Mouse (Mus musculus) forebrain, embryonic 11.5 days (tissue): Measurements from ENCODE around the gene Gramd2. TPM values are rescaled to one million over a fixed set of nuclear protein-coding genes. Genes with fewer than 3 reads are reported as not detected.

Experiments used
- ATAC-seq: fragments of 200-750 bp; cut with Nextera tagmentation; replicated peaks from 2 replicates; pipeline ENCODE4 v1.8.0; 2017; ENCODE audit warnings: moderate TSS enrichment; ENCODE audit not compliant: low FRiP score
- DNase-seq: peaks from one replicate; pipeline ENCODE4 v3.0.0-alpha.2; 2017; ENCODE audit warnings: low spot score
- H3K27ac ChIP-seq: fragments of 300-500 bp; sonication (generic); 2 replicates; pipeline ENCODE4 v1.5.1; 2014; ENCODE audit warnings: low read depth, low read length
- H3K27me3 ChIP-seq: fragments of 300-500 bp; sonication (generic); 2 replicates; pipeline ENCODE4 v1.6.1; 2014; ENCODE audit warnings: mild to moderate bottlenecking, low read length, mixed read lengths; ENCODE audit not compliant: control insufficient read depth, insufficient read depth
- H3K36me3 ChIP-seq: fragments of 300-500 bp; sonication (generic); 2 replicates; pipeline ENCODE4 v1.6.1; 2014; ENCODE audit warnings: mild to moderate bottlenecking, low read length, moderate library complexity, mixed read lengths; ENCODE audit not compliant: control insufficient read depth, insufficient read depth
- H3K4me1 ChIP-seq: fragments of 300-500 bp; sonication (generic); replicated peaks from 2 replicates; pipeline ENCODE4 v1.6.1; 2014; ENCODE audit warnings: low read length, mixed read lengths; ENCODE audit not compliant: control insufficient read depth, insufficient read depth
- H3K4me2 ChIP-seq: fragments of 300-500 bp; sonication (generic); 2 replicates; pipeline ENCODE4 v1.6.1; 2014; ENCODE audit warnings: low read depth, mild to moderate bottlenecking, low read length, moderate library complexity, mixed read lengths; ENCODE audit not compliant: severe bottlenecking
- H3K4me3 ChIP-seq: fragments of 300-500 bp; sonication (generic); 2 replicates; pipeline ENCODE4 v1.5.1; 2014; ENCODE audit warnings: low read depth, low read length
- H3K9ac ChIP-seq: fragments of 300-500 bp; sonication (generic); 2 replicates; pipeline ENCODE4 v1.6.1; 2014; ENCODE audit warnings: low read length
- H3K9me3 ChIP-seq: fragments of 300-500 bp; sonication (generic); 2 replicates; pipeline ENCODE4 v1.6.1; 2016; ENCODE audit warnings: low read length, mixed read lengths; ENCODE audit not compliant: control insufficient read depth
- WGBS: fragments of 180-500 bp; shearing (Covaris S2); extraction: QIAGEN DNeasy Blood & Tissue Kit; methylation state at CpG from one replicate; pipeline ENCODE4 v1.1.7; 2014; 5-methylcytosine and 5-hydroxymethylcytosine counted together
- polyA plus RNA-seq: library from polyadenylated mRNA; unstranded; fragments of >200 nt; fragmentation: Nextera tagmentation; extraction: Ambion mirVana; gene quantifications from 2 replicates; pipeline ENCODE4 v1.2.1, GENCODE M21; 2014

Gramd2 gene
- polyA plus RNA-seq, 1 experiment from 2014 or later: 0.48 TPM

DNA sequence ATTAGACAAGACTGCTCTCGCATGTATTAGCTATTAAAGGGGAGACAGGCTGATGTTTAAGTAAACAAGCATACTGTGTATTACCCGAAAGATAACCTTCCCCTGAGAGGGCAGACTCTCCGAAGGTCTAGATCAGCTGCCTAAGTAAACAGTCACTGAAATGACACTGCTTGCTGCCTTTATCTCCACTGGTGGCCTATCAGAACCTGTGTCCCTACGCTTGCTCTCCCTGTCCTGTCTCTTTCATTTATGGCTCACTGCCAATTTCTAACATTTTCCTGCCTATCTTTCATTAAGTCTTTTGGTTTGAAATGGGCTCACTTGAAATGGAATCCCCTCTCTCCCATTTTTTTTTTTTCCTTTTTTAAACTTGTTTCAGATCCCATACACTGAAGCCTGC is 55.5 kb downstream of the Gramd2 start:
- H3K27me3 ChIP-seq: no peaks in the 10 kb centered on the region
- no peaks in the 10 kb centered on the region for H3K4me1 ChIP-seq
- no peak overlapping the region for H3K4me3 ChIP-seq
- H3K9me3 ChIP-seq: no peaks in the 10 kb centered on the region
- no peak overlapping the region for H3K4me2 ChIP-seq
- ATAC-seq (no peak), DNase-seq (no peak)
- no peak overlapping the region for H3K27ac ChIP-seq
- 84% methylated on average over 4 of the region's 4 CpGs for WGBS
- no peak overlapping the region for H3K9ac ChIP-seq
- H3K36me3 ChIP-seq: no peaks in the 10 kb centered on the region

DNA sequence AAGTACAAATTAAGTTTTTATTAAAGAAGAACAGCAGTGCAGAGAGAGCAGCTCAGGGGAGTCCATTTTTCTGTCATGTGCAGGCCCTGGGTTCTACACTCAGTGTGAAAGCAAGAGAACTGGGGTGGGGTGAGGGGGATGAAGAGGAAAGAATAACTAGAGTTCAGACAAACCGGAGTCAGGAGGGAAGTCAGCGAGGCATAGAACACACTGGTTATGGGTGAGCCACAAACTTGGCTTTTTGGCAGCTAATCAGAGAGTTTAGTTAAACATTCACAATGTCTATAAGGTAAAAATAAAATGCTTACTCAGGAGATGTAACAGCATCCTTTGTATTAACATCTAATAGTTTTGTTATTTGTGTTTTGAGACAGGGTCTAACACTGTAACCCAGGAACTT is 60.6 kb downstream of the Gramd2 start:
- ATAC-seq: no peak
- H3K4me2 ChIP-seq: no peak overlapping the region
- H3K27ac ChIP-seq: no peak overlapping the region
- 94% methylated on average over 2 of the region's 2 CpGs for WGBS
- no peaks in the 10 kb centered on the region for H3K4me1 ChIP-seq
- no peak overlapping the region for H3K4me3 ChIP-seq
- no peak overlapping the region for H3K9ac ChIP-seq
- no peak for DNase-seq
- no peaks in the 10 kb centered on the region for H3K36me3 ChIP-seq
- no peaks in the 10 kb centered on the region for H3K27me3 ChIP-seq
- H3K9me3 ChIP-seq: no peaks in the 10 kb centered on the region

- Histone ChIP-seq H3K4me3 (no peak overlapping the region), H3K36me3 (no peaks in the 10 kb centered on the region), H3K9me3 (no peaks in the 10 kb centered on the region), H3K4me1 (no peaks in the 10 kb centered on the region), H3K27me3 (no peaks in the 10 kb centered on the region), H3K4me2 (no peak overlapping the region), H3K9ac (no peak overlapping the region), H3K27ac (no peak overlapping the region)
- WGBS: 90% methylated on average over 3 of the region's 3 CpGs
- ATAC-seq (no peak), DNase-seq (no peak)
These were observed 64.0 kb downstream of the Gramd2 start for GRCm38 (mm10) chr9:59743903-59744302.

DNA sequence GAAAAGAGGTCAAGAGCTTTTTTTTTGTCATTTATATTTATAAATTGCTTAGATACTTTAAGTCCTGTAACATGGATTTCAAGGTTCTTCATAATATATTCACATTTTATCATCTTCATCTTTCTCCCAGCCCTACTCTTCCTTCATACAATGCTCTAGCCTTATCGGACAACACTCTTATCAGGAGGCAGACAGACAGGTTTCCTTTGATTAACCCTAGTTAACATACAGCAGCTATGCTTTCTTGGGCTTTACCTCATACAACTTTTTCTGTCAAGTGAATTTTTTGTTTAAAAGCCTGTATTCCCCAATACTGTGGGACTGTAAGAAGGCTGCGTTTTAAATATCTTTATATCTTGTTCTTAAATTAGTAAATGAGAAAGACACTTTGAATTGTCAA is 68.4 kb downstream of the Gramd2 start:
- H3K9me3 ChIP-seq: no peaks in the 10 kb centered on the region
- no peak overlapping the region for H3K4me2 ChIP-seq
- peaks cover 3% of the 10 kb centered on the region; the same call in 1 of the 2 replicates for H3K4me1 ChIP-seq
- no peak overlapping the region for H3K4me3 ChIP-seq
- H3K9ac ChIP-seq: no peak overlapping the region
- no peaks in the 10 kb centered on the region for H3K27me3 ChIP-seq
- DNase-seq (no peak), ATAC-seq (no peak)
- WGBS: 94% methylated on average over 2 of the region's 2 CpGs
- H3K27ac ChIP-seq: no peak overlapping the region
- no peaks in the 10 kb centered on the region for H3K36me3 ChIP-seq

GRCm38 (mm10) chr9:59748969-59749368 is 69.0 kb downstream of the Gramd2 start:
- Histone ChIP-seq H3K4me1 (peaks cover 3% of the 10 kb centered on the region; the same call in 1 of the 2 replicates), H3K27me3 (no peaks in the 10 kb centered on the region), H3K27ac (no peak overlapping the region), H3K4me3 (no peak overlapping the region), H3K9ac (no peak overlapping the region), H3K4me2 (no peak overlapping the region), H3K36me3 (no peaks in the 10 kb centered on the region), H3K9me3 (no peaks in the 10 kb centered on the region)
- ATAC-seq (no peak), DNase-seq (no peak)
- WGBS: 94% methylated on average over 11 of the region's 11 CpGs

DNA sequence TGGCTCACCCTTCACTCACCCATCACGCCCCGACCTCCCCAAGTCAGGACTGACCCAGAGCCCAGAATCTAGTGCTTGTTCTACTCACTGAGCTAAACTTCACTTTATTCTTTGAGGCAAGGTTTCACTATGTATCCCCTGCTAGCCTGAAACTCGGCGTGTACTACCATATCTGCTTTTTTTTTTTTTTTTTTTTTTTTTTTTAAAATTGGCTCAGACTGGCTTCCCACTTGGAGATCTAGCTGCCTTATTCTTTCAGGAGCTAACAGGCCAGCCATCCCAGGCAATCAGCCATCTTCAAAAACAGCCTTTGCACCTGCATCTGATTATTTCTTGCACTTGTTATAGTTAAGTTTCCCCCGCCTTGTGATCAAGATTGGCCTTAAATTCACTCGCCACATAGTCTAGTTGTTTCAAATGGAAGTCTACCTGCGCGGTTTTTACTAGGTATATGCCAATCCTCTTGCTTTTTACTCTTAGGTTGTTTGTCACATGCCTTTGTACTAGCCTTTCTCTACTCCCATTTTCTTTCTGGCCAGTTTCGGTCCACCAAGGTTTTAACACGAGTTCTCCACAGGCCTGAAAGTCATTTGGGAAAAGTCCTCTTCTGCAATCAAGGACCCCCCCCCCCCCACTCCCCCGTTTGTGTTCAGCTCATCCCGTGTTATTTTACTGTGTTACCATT is 69.8 kb downstream of the Gramd2 start:
- H3K36me3 ChIP-seq: no peaks in the 10 kb centered on the region
- WGBS: 36% methylated on average over 12 of the region's 12 CpGs
- H3K9me3 ChIP-seq: no peaks in the 10 kb centered on the region
- peaks cover 3% of the 10 kb centered on the region; the same call in 1 of the 2 replicates for H3K4me1 ChIP-seq
- H3K4me3 ChIP-seq: peak overlapping the region; percentile 84
- no peak for ATAC-seq
- H3K4me2 ChIP-seq: peak overlapping the region; percentile 41
- peak overlapping the region; percentile 41 for H3K9ac ChIP-seq
- H3K27me3 ChIP-seq: no peaks in the 10 kb centered on the region
- H3K27ac ChIP-seq: no peak overlapping the region
- no peak for DNase-seq

GRCm38 (mm10) chr9:59750267-59751065 is 70.5 kb downstream of the Gramd2 start, which contains the start of the genes Senp8 and Myo9a:
Senp8 (minus strand) TSS chr9:59750710.
Myo9a (plus strand) TSS chr9:59750896.
- H3K9ac ChIP-seq: peak within 1 kb of the TSS; percentile 89

DNA sequence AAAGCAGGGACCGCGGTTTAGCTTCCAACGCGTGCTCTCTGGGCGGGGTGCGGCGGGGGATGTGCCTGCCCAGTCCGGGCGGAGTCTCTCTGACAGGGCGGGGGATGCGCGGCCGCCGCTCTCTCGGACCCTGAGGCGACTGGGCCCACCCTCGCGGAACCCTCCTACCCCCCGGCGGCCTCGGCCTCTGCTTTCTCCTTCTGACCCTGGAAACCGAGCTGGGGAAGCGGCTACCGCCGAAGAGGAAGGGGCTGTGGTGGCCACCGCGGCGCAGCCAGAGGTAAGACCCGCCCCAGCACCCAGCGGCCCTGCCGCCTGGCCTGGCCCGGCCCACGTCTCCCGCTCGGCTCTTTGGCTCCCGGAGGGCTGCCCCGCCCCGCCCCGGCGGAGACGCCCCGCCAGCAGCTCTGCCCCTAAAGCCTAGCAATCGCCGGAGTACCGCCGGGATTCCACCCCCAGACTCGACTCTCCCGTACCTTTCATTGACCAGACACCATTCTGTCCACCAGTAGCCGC is 71.2 kb downstream of the Gramd2 start:
- Histone ChIP-seq H3K27ac (peak overlapping the region; percentile 80), H3K9ac (peak overlapping the region; percentile 89), H3K4me1 (peaks cover 3% of the 10 kb centered on the region; the same call in 1 of the 2 replicates), H3K4me3 (peak overlapping the region; percentile 84), H3K9me3 (no peaks in the 10 kb centered on the region), H3K27me3 (no peaks in the 10 kb centered on the region), H3K36me3 (no peaks in the 10 kb centered on the region), H3K4me2 (peak overlapping the region; percentile 79)
- DNase-seq (no peak), ATAC-seq (peak; percentile 92)
- 1% methylated on average over 40 of the region's 49 CpGs for WGBS

More at GRCm38 (mm10) chr9:59750267-59751065, 70.5 kb downstream of the Gramd2 start, which contains the start of the genes Senp8 and Myo9a:
- Histone ChIP-seq H3K4me1 (peaks cover 3% of the 10 kb centered on the region; the same call in 1 of the 2 replicates), H3K9me3 (no peaks in the 10 kb centered on the region), H3K36me3 (no peaks in the 10 kb centered on the region), H3K27me3 (no peaks in the 10 kb centered on the region), H3K4me2 (peak within 1 kb of the TSS; percentile 79), H3K4me3 (peak within 1 kb of the TSS; percentile 84), H3K27ac (peak within 1 kb of the TSS; percentile 80)
- peak; percentile 94 for ATAC-seq
- WGBS: under 1% methylated on average over 54 of the region's 59 CpGs
- DNase-seq: peak; percentile 100
